Mouse (Mus musculus) kidney, embryonic 14.5 days (tissue): ENCODE measurements at regions not wholly inside any gene's neighbourhood (a gene's known extent, or its start where the extent isn't known, plus 50 kb on each side); places are given as distances from the start of the nearest gene placed in this dataset.

Source experiments
- ATAC-seq: fragments of 200-750 bp; cut with Nextera tagmentation; 2 replicates; pipeline ENCODE4 v1.8.0; 2017; ENCODE audit warnings: moderate number of reproducible peaks, mild to moderate bottlenecking, moderate TSS enrichment, moderate library complexity; ENCODE audit not compliant: low FRiP score, low TSS enrichment
- H3K27ac ChIP-seq: fragments of 300-500 bp; sonication (generic); 2 replicates; pipeline ENCODE4 v1.5.1; 2014; ENCODE audit warnings: low read depth, mild to moderate bottlenecking, low read length, moderate library complexity, mixed read lengths
- H3K27me3 ChIP-seq: fragments of 300-500 bp; sonication (generic); 2 replicates; pipeline ENCODE4 v1.6.1; 2014; ENCODE audit warnings: mild to moderate bottlenecking, low read length; ENCODE audit not compliant: control insufficient read depth, insufficient read depth
- H3K36me3 ChIP-seq: fragments of 300-500 bp; sonication (generic); 2 replicates; pipeline ENCODE4 v1.6.1; 2014; ENCODE audit warnings: low read length, mixed read lengths; ENCODE audit not compliant: control insufficient read depth, insufficient read depth
- H3K4me1 ChIP-seq: fragments of 300-500 bp; sonication (generic); 2 replicates; pipeline ENCODE4 v1.6.1; 2014; ENCODE audit warnings: low read length, mixed read lengths; ENCODE audit not compliant: control insufficient read depth, insufficient read depth
- H3K4me2 ChIP-seq: fragments of 300-500 bp; sonication (generic); replicated peaks from 2 replicates; pipeline ENCODE4 v1.6.1; 2014; ENCODE audit warnings: low read depth, mild to moderate bottlenecking, low read length
- H3K4me3 ChIP-seq: fragments of 300-500 bp; sonication (generic); 2 replicates; pipeline ENCODE4 v1.5.1; 2014; ENCODE audit warnings: mild to moderate bottlenecking, low read length
- H3K9ac ChIP-seq: fragments of 300-500 bp; sonication (generic); 2 replicates; pipeline ENCODE4 v1.6.1; 2014; ENCODE audit warnings: low read depth, mild to moderate bottlenecking, low read length, moderate library complexity
- H3K9me3 ChIP-seq: fragments of 300-500 bp; sonication (generic); 2 replicates; pipeline ENCODE4 v1.6.1; 2016; ENCODE audit warnings: low read length; ENCODE audit not compliant: control insufficient read depth
- WGBS: fragments of 180-500 bp; shearing (Covaris S2); extraction: QIAGEN DNeasy Blood & Tissue Kit; methylation state at CpG from one replicate; pipeline ENCODE4 v1.1.7; 2014; 5-methylcytosine and 5-hydroxymethylcytosine counted together

DNA sequence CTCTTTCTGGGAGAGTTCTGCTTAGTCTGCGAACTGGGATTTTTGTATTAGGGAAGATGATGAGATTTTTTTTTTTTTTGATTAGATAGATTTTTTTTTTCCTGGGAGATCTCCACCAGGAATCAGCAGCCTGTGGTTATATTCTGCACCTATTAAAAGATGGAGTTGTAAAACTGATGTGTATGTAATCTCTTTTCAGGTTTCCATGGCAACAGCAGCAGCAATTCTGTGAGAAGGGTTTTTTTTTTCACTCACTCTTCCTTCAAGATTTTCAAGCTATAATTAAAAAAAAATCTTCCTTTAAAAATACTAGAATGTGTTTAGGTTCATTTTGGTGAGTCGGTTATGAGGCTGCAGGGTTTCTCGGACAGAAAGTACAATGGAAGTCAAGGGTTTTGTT lies 224.5 kb upstream of the Daam1 start:
- Histone ChIP-seq H3K9me3 (peaks cover 9% of the 10 kb centered on the region; the same call in 1 of the 2 replicates), H3K36me3 (no peaks in the 10 kb centered on the region), H3K27ac (no peak overlapping the region), H3K9ac (no peak overlapping the region), H3K4me3 (no peak overlapping the region), H3K4me1 (no peaks in the 10 kb centered on the region), H3K4me2 (no peak overlapping the region), H3K27me3 (no peaks in the 10 kb centered on the region)
- 93% methylated on average over 3 of the region's 3 CpGs for WGBS
- no peak for ATAC-seq

- Histone ChIP-seq H3K4me3 (no peak overlapping the region), H3K27ac (no peak overlapping the region), H3K4me1 (no peaks in the 10 kb centered on the region; the same call in 1 of the 2 replicates), H3K36me3 (no peaks in the 10 kb centered on the region), H3K9ac (no peak overlapping the region), H3K4me2 (no peak overlapping the region), H3K9me3 (peaks cover 9% of the 10 kb centered on the region; the same call in 1 of the 2 replicates), H3K27me3 (no peaks in the 10 kb centered on the region)
- 91% methylated on average over 4 of the region's 4 CpGs for WGBS
- no peak for ATAC-seq
These were observed 222.9 kb upstream of the Daam1 start for GRCm38 (mm10) chr12:71607966-71608365.

DNA sequence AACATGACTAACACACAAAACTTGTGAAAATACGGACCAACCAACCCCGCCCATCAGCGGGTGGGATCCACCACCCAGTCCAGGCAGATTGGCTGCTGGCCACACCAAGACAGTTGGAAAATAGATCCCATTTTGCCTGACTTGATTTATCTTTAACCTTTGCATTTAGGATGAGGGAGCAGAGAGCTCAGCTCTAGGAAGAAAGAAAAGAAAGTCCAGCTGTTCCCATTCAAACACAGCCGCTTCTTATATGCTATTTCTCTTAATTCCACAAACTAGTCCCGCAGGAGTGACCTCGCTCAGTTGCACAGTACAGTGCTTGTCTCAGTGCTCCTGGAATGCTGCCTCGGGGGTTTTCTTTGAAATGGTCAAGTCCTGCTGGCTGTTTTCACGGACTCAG lies 217.6 kb upstream of the Daam1 start:
- Histone ChIP-seq H3K9ac (no peak overlapping the region), H3K27me3 (no peaks in the 10 kb centered on the region), H3K4me3 (no peak overlapping the region), H3K27ac (peak overlapping the region; percentile 85), H3K4me2 (no peak overlapping the region), H3K36me3 (no peaks in the 10 kb centered on the region), H3K9me3 (peaks cover 9% of the 10 kb centered on the region; the same call in 1 of the 2 replicates), H3K4me1 (no peaks in the 10 kb centered on the region; the same call in 1 of the 2 replicates)
- 46% methylated on average over 8 of the region's 8 CpGs for WGBS
- ATAC-seq: peak; percentile 91

DNA sequence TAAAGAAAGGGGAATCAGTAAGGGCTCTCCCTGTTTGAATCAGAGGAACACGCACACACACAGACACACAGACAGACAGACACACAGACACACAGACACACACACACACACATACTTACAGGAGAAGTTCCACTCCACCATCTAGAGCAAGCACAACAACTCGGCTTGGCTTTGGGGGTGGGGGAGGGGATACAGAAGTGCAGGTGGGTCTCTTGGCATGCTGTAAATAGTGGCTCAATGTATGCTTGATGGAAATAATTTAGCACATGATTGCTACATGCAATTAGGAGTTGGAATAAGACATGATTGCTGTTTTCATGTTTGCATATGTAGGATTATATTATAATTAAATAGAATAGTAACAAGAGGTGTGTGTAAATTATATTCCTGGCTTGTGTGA lies 215.9 kb upstream of the Daam1 start:
- 80% methylated on average over 2 of the region's 2 CpGs for WGBS
- no peaks in the 10 kb centered on the region for H3K36me3 ChIP-seq

DNA sequence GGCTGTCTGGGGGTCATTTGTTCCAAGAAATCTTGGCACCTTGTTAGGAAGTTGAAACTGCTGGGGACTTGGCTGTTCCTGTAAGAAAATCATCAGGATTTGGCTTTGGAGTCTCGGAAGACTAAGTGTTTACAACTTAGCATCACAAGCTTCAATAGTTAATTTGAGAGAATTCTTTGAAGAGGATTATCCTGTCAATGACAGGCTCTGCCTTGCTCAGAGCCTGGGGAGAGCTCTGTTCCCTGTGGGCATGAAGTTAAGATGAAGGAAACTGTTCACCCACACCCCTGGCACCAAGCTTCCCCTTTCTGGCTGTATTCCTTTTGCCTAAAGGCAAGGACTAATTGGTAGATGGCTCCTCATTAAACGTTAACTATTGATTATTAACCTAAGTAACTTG lies 215.5 kb upstream of the Daam1 start:
- Histone ChIP-seq H3K36me3 (no peaks in the 10 kb centered on the region), H3K4me2 (no peak overlapping the region), H3K9me3 (peaks cover 6% of the 10 kb centered on the region; the same call in 1 of the 2 replicates), H3K9ac (no peak overlapping the region), H3K27ac (no peak overlapping the region), H3K4me1 (peaks cover 8% of the 10 kb centered on the region; the same call in 1 of the 2 replicates), H3K27me3 (no peaks in the 10 kb centered on the region), H3K4me3 (no peak overlapping the region)
- WGBS: 62% methylated on average over 2 of the region's 2 CpGs
- ATAC-seq: no peak

More for the DNA sequence above, 215.9 kb upstream of the Daam1 start:
- Histone ChIP-seq H3K9me3 (peaks cover 9% of the 10 kb centered on the region; the same call in 1 of the 2 replicates), H3K27ac (no peak overlapping the region; the same call in 1 of the 2 replicates), H3K4me2 (no peak overlapping the region), H3K4me1 (peaks cover 7% of the 10 kb centered on the region; the same call in 1 of the 2 replicates), H3K27me3 (no peaks in the 10 kb centered on the region), H3K4me3 (no peak overlapping the region), H3K9ac (no peak overlapping the region)
- ATAC-seq: no peak

GRCm38 (mm10) chr12:71616121-71616520 lies 214.8 kb upstream of the Daam1 start:
- H3K4me1 ChIP-seq: peaks cover 8% of the 10 kb centered on the region; the same call in 1 of the 2 replicates
- H3K9ac ChIP-seq: no peak overlapping the region
- no peak overlapping the region for H3K4me3 ChIP-seq
- ATAC-seq: no peak
- no peaks in the 10 kb centered on the region for H3K27me3 ChIP-seq
- H3K36me3 ChIP-seq: no peaks in the 10 kb centered on the region
- 82% methylated on average over 4 of the region's 4 CpGs for WGBS
- H3K4me2 ChIP-seq: no peak overlapping the region
- no peak overlapping the region for H3K27ac ChIP-seq
- no peaks in the 10 kb centered on the region for H3K9me3 ChIP-seq

DNA sequence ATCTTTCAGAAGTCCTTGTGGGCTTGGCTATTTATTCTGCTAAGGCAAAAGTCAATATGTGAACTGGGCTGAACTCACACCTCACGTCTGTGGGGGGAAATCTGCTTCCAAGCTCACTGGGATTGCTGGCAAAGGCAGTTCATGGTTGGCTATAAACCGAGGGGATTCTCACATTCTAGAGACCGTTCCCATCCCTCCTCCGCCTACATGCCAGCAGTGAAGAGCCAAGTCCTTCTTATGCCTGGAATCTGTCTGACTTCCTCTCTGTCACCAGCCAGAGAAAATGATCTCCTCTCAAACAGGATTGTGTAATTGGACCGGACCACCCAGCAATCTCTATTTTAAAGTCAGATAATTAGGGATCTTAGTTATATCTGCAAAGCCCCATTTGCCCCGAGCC lies 212.4 kb upstream of the Daam1 start:
- H3K4me3 ChIP-seq: no peak overlapping the region
- H3K9me3 ChIP-seq: no peaks in the 10 kb centered on the region
- H3K4me1 ChIP-seq: peaks cover 14% of the 10 kb centered on the region; the same call in 1 of the 2 replicates
- WGBS: 70% methylated on average over 6 of the region's 6 CpGs
- no peaks in the 10 kb centered on the region for H3K27me3 ChIP-seq
- no peak overlapping the region for H3K9ac ChIP-seq
- H3K36me3 ChIP-seq: no peaks in the 10 kb centered on the region
- no peak for ATAC-seq
- H3K27ac ChIP-seq: no peak overlapping the region
- no peak overlapping the region for H3K4me2 ChIP-seq

GRCm38 (mm10) chr12:71618956-71619355 lies 211.9 kb upstream of the Daam1 start:
- ATAC-seq: no peak
- 80% methylated on average over 8 of the region's 8 CpGs for WGBS
- Histone ChIP-seq H3K9me3 (no peaks in the 10 kb centered on the region), H3K27me3 (no peaks in the 10 kb centered on the region), H3K4me2 (no peak overlapping the region), H3K27ac (no peak overlapping the region), H3K9ac (no peak overlapping the region), H3K4me1 (peaks cover 14% of the 10 kb centered on the region; the same call in 1 of the 2 replicates), H3K4me3 (no peak overlapping the region), H3K36me3 (no peaks in the 10 kb centered on the region)

- Histone ChIP-seq H3K4me2 (no peak overlapping the region), H3K27me3 (no peaks in the 10 kb centered on the region), H3K4me3 (no peak overlapping the region), H3K27ac (no peak overlapping the region), H3K36me3 (no peaks in the 10 kb centered on the region), H3K9me3 (no peaks in the 10 kb centered on the region), H3K9ac (no peak overlapping the region), H3K4me1 (peaks cover 14% of the 10 kb centered on the region; the same call in 1 of the 2 replicates)
- WGBS: 22% methylated on average over 4 of the region's 4 CpGs
- peak; percentile 64; the same call in 1 of the 2 replicates for ATAC-seq
These were observed 211.3 kb upstream of the Daam1 start for GRCm38 (mm10) chr12:71619561-71619960.
